Mouse (Mus musculus) embryonic facial prominence, embryonic 13.5 days (tissue): ENCODE results near the gene Olfr519. TPM values are rescaled to one million over a fixed set of nuclear protein-coding genes. Genes with fewer than 3 reads are reported as not detected.

Experiments
- ATAC-seq: fragments of 200-750 bp; cut with Nextera tagmentation; 2 replicates; pipeline ENCODE4 v1.8.0; 2017; ENCODE audit warnings: low read depth; ENCODE audit not compliant: insufficient number of reproducible peaks, insufficient read depth, low FRiP score, low TSS enrichment
- H3K27ac ChIP-seq: fragments of 300-500 bp; sonication (generic); 2 replicates; pipeline ENCODE4 v1.5.1; 2015; ENCODE audit warnings: moderate library complexity, mild to moderate bottlenecking, inconsistent platforms
- H3K27me3 ChIP-seq: fragments of 300-500 bp; sonication (generic); 2 replicates; pipeline ENCODE4 v1.6.1; 2015; ENCODE audit warnings: mild to moderate bottlenecking, inconsistent platforms
- H3K36me3 ChIP-seq: fragments of 300-500 bp; sonication (generic); 2 replicates; pipeline ENCODE4 v1.6.1; 2015; ENCODE audit warnings: mild to moderate bottlenecking, inconsistent platforms
- H3K4me1 ChIP-seq: fragments of 300-500 bp; sonication (generic); 2 replicates; pipeline ENCODE4 v1.6.1; 2015; ENCODE audit warnings: inconsistent platforms
- H3K4me2 ChIP-seq: fragments of 300-500 bp; sonication (generic); 2 replicates; pipeline ENCODE4 v1.6.1; 2015; ENCODE audit warnings: moderate library complexity, mild to moderate bottlenecking, inconsistent platforms
- H3K4me3 ChIP-seq: fragments of 300-500 bp; sonication (generic); 2 replicates; pipeline ENCODE4 v1.5.1; 2015; ENCODE audit warnings: mild to moderate bottlenecking, inconsistent platforms
- H3K9ac ChIP-seq: fragments of 300-500 bp; sonication (generic); 2 replicates; pipeline ENCODE4 v1.6.1; 2015; ENCODE audit warnings: mild to moderate bottlenecking, inconsistent platforms
- H3K9me3 ChIP-seq: fragments of 300-500 bp; sonication (generic); 2 replicates; pipeline ENCODE4 v1.6.1; 2016; ENCODE audit warnings: inconsistent platforms
- WGBS: fragments of 180-500 bp; shearing (Covaris S2); methylation state at CpG from one replicate; pipeline ENCODE4 v1.1.7; 2015; ENCODE audit warnings: mixed read lengths; 5-methylcytosine and 5-hydroxymethylcytosine counted together
- polyA plus RNA-seq: library from polyadenylated mRNA; unstranded; fragments of >200 nt; fragmentation: Nextera tagmentation; extraction: Ambion mirVana; gene quantifications from 2 replicates; pipeline ENCODE4 v1.2.1, GENCODE M21; 2015

Olfr519 gene
- polyA plus RNA-seq, 1 experiment from 2014 or later, result not detected

DNA sequence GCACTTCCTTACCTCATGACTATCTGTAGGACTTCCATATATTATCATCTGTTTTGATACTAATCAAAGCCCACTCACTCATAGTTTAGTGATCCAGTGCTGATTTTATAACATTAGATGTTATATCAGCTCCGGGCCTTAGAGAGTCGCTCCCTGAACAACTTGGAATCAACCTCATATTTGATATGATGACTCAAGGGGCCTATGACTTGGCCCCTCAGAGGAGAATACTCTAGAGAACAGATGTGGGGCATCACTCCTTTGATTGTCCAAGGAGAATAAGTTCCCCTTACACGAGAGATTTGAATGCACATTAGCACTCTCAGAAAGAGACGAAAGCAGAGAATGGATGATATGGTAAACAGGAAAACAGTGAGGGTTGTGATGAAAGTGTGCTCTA is 9.3 kb downstream of the Olfr519 start, which contains the start of gene Olfr518:
Gene Olfr518 (minus strand): TSS at position 101 of the 400 bp plus-strand sequence.
- WGBS, result 86% methylated on average over 4 of the region's 4 CpGs
- no peak within 1 kb of the TSS for H3K9ac ChIP-seq
- H3K4me3 ChIP-seq, result no peak within 1 kb of the TSS
- H3K27ac ChIP-seq, result no peak within 1 kb of the TSS
- H3K9me3 ChIP-seq, result no peaks in the 10 kb centered on the region
- H3K36me3 ChIP-seq, result no peaks in the 10 kb centered on the region
- no peaks in the 10 kb centered on the region for H3K27me3 ChIP-seq
- H3K4me2 ChIP-seq, result no peak within 1 kb of the TSS
- no peaks in the 10 kb centered on the region for H3K4me1 ChIP-seq
- ATAC-seq, result no peak

DNA sequence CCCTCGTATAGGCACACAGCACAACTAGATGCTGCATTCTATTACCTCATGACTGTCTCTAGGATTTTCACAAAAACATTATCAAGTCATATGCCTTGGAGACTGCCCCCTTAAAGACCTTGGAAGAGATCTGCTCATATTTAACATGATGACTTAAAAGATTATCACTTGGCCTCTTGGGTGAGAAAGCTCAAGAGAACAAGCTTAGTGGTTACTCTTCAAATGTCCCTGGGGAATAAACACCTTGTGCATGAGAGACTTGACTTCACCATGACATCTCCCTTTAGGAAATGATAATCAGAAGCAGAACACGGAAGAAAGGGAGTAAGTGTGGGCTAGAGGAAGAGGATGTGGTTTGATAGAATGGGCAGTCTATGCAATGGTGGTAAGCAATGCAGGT is 21.9 kb downstream of the Olfr519 start, which contains the start of gene Olfr517:
Gene Olfr517 (minus strand): TSS at position 101 of the 400 bp plus-strand sequence.
- WGBS, result 56% methylated on average over 2 of the region's 2 CpGs
- Histone ChIP-seq H3K27ac (no peak within 1 kb of the TSS), H3K4me2 (no peak within 1 kb of the TSS), H3K4me1 (no peaks in the 10 kb centered on the region), H3K27me3 (no peaks in the 10 kb centered on the region), H3K4me3 (no peak within 1 kb of the TSS), H3K9me3 (no peaks in the 10 kb centered on the region), H3K9ac (no peak within 1 kb of the TSS), H3K36me3 (no peaks in the 10 kb centered on the region)
- no peak for ATAC-seq

DNA sequence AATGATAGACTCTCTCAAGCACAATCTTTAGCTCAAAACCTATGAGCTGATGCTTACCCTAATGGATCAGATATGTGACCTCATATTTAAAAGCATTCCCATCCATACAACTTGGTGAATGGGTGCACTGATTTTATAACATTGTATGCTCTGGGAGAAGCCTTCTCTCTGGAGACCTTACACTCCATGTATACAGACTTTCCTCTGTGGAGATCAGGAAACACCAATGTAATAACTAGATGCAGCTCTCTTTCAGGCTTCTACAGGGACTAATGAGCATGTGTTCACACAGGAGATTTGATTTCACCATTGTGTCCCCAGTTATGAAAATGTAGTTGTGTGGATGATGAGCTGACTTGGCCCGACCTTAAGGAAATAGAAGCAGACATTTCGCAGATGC is 43.8 kb downstream of the Olfr519 start, which contains the start of gene Olfr516:
Gene Olfr516 (minus strand): TSS at position 101 of the 400 bp plus-strand sequence.
- H3K4me3 ChIP-seq, result no peak within 1 kb of the TSS
- ATAC-seq, result no peak
- H3K4me1 ChIP-seq, result no peaks in the 10 kb centered on the region
- no peak within 1 kb of the TSS for H3K9ac ChIP-seq
- H3K4me2 ChIP-seq, result no peak within 1 kb of the TSS
- H3K9me3 ChIP-seq, result no peaks in the 10 kb centered on the region
- H3K27me3 ChIP-seq, result no peaks in the 10 kb centered on the region
- no peaks in the 10 kb centered on the region for H3K36me3 ChIP-seq
- H3K27ac ChIP-seq, result no peak within 1 kb of the TSS
- 82% methylated on average over 2 of the region's 2 CpGs for WGBS

Other genes with a start within 250 kb of the Olfr519 start
- gene Olfr509, start 242.5 kb downstream of the Olfr519 start, polyA plus RNA-seq, result 0.06 and 0.25 TPM in 2 replicates
- gene Olfr510, start 228.0 kb downstream of the Olfr519 start, polyA plus RNA-seq, result not detected in 2 replicates
- gene Olfr512, start 181.1 kb downstream of the Olfr519 start, polyA plus RNA-seq, result not detected in 2 replicates
- not detected in 2 replicates for gene Olfr513, start 143.4 kb downstream of the Olfr519 start, polyA plus RNA-seq
- not detected in 2 replicates for gene Olfr514, start 68.4 kb downstream of the Olfr519 start, polyA plus RNA-seq
- not detected in 2 replicates for gene Olfr516, start 43.9 kb downstream of the Olfr519 start, polyA plus RNA-seq
- not detected in 2 replicates for gene Olfr517, start 22.0 kb downstream of the Olfr519 start, polyA plus RNA-seq
- not detected in 2 replicates for gene Olfr518, start 9.4 kb downstream of the Olfr519 start, polyA plus RNA-seq
- 0.11 TPM in 2 replicates for gene Nlrp10, start 35.8 kb upstream of the Olfr519 start, polyA plus RNA-seq
- gene Eif3f, start 40.0 kb upstream of the Olfr519 start, polyA plus RNA-seq, result 93.2 and 111 TPM in 2 replicates
- 3.9 and 4.3 TPM in 2 replicates for gene Tub, start 55.9 kb upstream of the Olfr519 start, polyA plus RNA-seq
- 4.0 and 5.2 TPM in 2 replicates for gene Ric3, start 188.9 kb upstream of the Olfr519 start, polyA plus RNA-seq